Comparison of ENCODE assay signal across 13 mouse cellular contexts in genomic region chr11:96925469-96926148, GRCm38 (mm10). TPM values are rescaled to one million over a fixed set of nuclear protein-coding genes. Genes with fewer than 3 reads are reported as not detected.
A peak's percentile ranks its signal among the peaks of the same experiment; 100 is the strongest.
DNase-seq lines count a peak whose midpoint lies in the region; ATAC-seq lines count a peak whose summit lies in the region.
"Had no signal": no experiment of that assay in that cellular context is flagged by ENCODE, and none has a peak within 500 bp of the region (broad histone marks: within the 10 kb centered on the region; RNA-seq: fewer than 3 reads in every experiment).

No protein-coding gene starts in this region.

- no peak for ATAC-seq in kidney, embryonic 16.5 days (ENCODE audit: low FRiP score, low TSS enrichment)
- peak; percentile 44; the same call in 1 of the 2 replicates for ATAC-seq in liver, embryonic 12.5 days
- ATAC-seq in stomach, embryonic 15.5 days (ENCODE audit: insufficient read depth, low FRiP score, low read depth): no peak
- no peak for ATAC-seq in megakaryocyte progenitor cell, adult 5-6 weeks (replicated peaks; ENCODE audit: poor library complexity)
- no peak for ATAC-seq in forebrain, embryonic 16.5 days

- H3K9ac ChIP-seq in kidney, embryonic 16.5 days (replicated peaks; ENCODE audit: low read length): no peak overlapping the region
- peak overlapping the region; percentile 61 for H3K9ac ChIP-seq in liver, embryonic 12.5 days
- no peak overlapping the region for H3K9ac ChIP-seq in stomach, embryonic 15.5 days
- no peak overlapping the region for H3K9ac ChIP-seq in forebrain, embryonic 16.5 days (replicated peaks; ENCODE audit: low read depth, low read length)
- H3K9ac ChIP-seq: embryonic facial prominence, embryonic 12.5 days; hindbrain, embryonic 15.5 days had no signal

- peak; percentile 52 for DNase-seq in kidney, postnatal 14 days
- DNase-seq in urinary bladder, postnatal 14 days (ENCODE audit: low spot score): no peak
- DNase-seq: cerebellum, adult 11 months; gastrocnemius, postnatal 36 days; lung, adult 2 months had no signal

- 85% methylated on average over 12 of the region's 12 CpGs for WGBS in kidney, embryonic 16.5 days
- WGBS in liver, embryonic 12.5 days (ENCODE audit: insufficient replicate concordance): 50% methylated on average over 12 of the region's 12 CpGs
- 71% methylated on average over 12 of the region's 12 CpGs for WGBS in stomach, embryonic 15.5 days
- whole genome bisulfite sequencing in forebrain, embryonic 16.5 days: 90% methylated on average over 12 of the region's 12 CpGs

- no peak overlapping the region for H3K27ac ChIP-seq in kidney, embryonic 16.5 days (ENCODE audit: low read length)
- peak overlapping the region; percentile 95 for H3K27ac ChIP-seq in liver, embryonic 12.5 days
- peak overlapping the region; percentile 23; the same call in 1 of the 2 replicates for H3K27ac ChIP-seq in stomach, embryonic 15.5 days
- H3K27ac ChIP-seq in forebrain, embryonic 16.5 days (ENCODE audit: low read length): no peak overlapping the region
- H3K27ac ChIP-seq: embryonic facial prominence, embryonic 12.5 days; hindbrain, embryonic 15.5 days had no signal

- H3K36me3 ChIP-seq in kidney, embryonic 16.5 days (ENCODE audit: insufficient read depth, low read length): no peaks in the 10 kb centered on the region
- H3K36me3 ChIP-seq in erythroblast, embryonic 14.5 days (ENCODE audit: control insufficient read depth): peaks cover 5% of the 10 kb centered on the region; the same call in 1 of the 2 replicates
- no peaks in the 10 kb centered on the region for H3K36me3 ChIP-seq in liver, embryonic 12.5 days
- H3K36me3 ChIP-seq in stomach, embryonic 15.5 days: no peaks in the 10 kb centered on the region
- no peaks in the 10 kb centered on the region for H3K36me3 ChIP-seq in forebrain, embryonic 16.5 days (ENCODE audit: control insufficient read depth, insufficient read depth)
- H3K36me3 ChIP-seq: embryonic facial prominence, embryonic 12.5 days; hindbrain, embryonic 15.5 days had no signal

- H3K4me1 ChIP-seq in kidney, embryonic 16.5 days (ENCODE audit: insufficient read depth, low read length): peaks cover 7% of the 10 kb centered on the region; the same call in 1 of the 2 replicates
- H3K4me1 ChIP-seq in erythroblast, embryonic 14.5 days (ENCODE audit: control insufficient read depth): peaks cover 84% of the 10 kb centered on the region
- peaks cover 72% of the 10 kb centered on the region for H3K4me1 ChIP-seq in liver, embryonic 12.5 days
- peaks cover 3% of the 10 kb centered on the region; the same call in 1 of the 2 replicates for H3K4me1 ChIP-seq in stomach, embryonic 15.5 days
- H3K4me1 ChIP-seq in forebrain, embryonic 16.5 days (replicated peaks; ENCODE audit: control insufficient read depth, insufficient read depth, low read length): no peaks in the 10 kb centered on the region
- H3K4me1 ChIP-seq: hindbrain, embryonic 15.5 days had no signal

- H3K4me3 ChIP-seq in kidney, embryonic 16.5 days (ENCODE audit: low read length): no peak overlapping the region
- peak overlapping the region; percentile 28 for H3K4me3 ChIP-seq in erythroblast, embryonic 14.5 days (replicated peaks)
- no peak overlapping the region for H3K4me3 ChIP-seq in liver, embryonic 12.5 days
- no peak overlapping the region for H3K4me3 ChIP-seq in stomach, embryonic 15.5 days (replicated peaks)
- no peak overlapping the region for H3K4me3 ChIP-seq in forebrain, embryonic 16.5 days (replicated peaks; ENCODE audit: low read length)
- H3K4me3 ChIP-seq: embryonic facial prominence, embryonic 12.5 days; hindbrain, embryonic 15.5 days had no signal

- H3K27me3 ChIP-seq in kidney, embryonic 16.5 days (ENCODE audit: insufficient read depth, low read length): no peaks in the 10 kb centered on the region
- peaks cover 8% of the 10 kb centered on the region for H3K27me3 ChIP-seq in erythroblast, embryonic 14.5 days (ENCODE audit: control insufficient read depth)
- H3K27me3 ChIP-seq in liver, embryonic 12.5 days (replicated peaks): peaks cover 25% of the 10 kb centered on the region
- no peaks in the 10 kb centered on the region for H3K27me3 ChIP-seq in stomach, embryonic 15.5 days (replicated peaks)
- peaks cover 11% of the 10 kb centered on the region for H3K27me3 ChIP-seq in forebrain, embryonic 16.5 days (replicated peaks; ENCODE audit: control insufficient read depth, insufficient read depth, low read length)

- no peak overlapping the region for H3K4me2 ChIP-seq in kidney, embryonic 16.5 days (replicated peaks; ENCODE audit: low read depth, low read length)
- peak overlapping the region; percentile 35 for H3K4me2 ChIP-seq in liver, embryonic 12.5 days
- no peak overlapping the region for H3K4me2 ChIP-seq in stomach, embryonic 15.5 days
- H3K4me2 ChIP-seq in forebrain, embryonic 16.5 days (ENCODE audit: low read length): no peak overlapping the region
- H3K4me2 ChIP-seq: embryonic facial prominence, embryonic 12.5 days; hindbrain, embryonic 15.5 days had no signal

- H3K9me3 ChIP-seq in kidney, embryonic 16.5 days (ENCODE audit: low read length): no peaks in the 10 kb centered on the region
- H3K9me3 ChIP-seq in erythroblast, embryonic 14.5 days (ENCODE audit: control insufficient read depth, low read length): no peaks in the 10 kb centered on the region
- H3K9me3 ChIP-seq in liver, embryonic 12.5 days (replicated peaks): no peaks in the 10 kb centered on the region
- no peaks in the 10 kb centered on the region for H3K9me3 ChIP-seq in stomach, embryonic 15.5 days
- H3K9me3 ChIP-seq in forebrain, embryonic 16.5 days (ENCODE audit: control insufficient read depth, low read length): no peaks in the 10 kb centered on the region
- H3K9me3 ChIP-seq: embryonic facial prominence, embryonic 12.5 days; hindbrain, embryonic 15.5 days had no signal

RNA-seq across cellular contexts. Expression of gene Prr15l, which starts 2.3 kb away (rescaled TPM):
- polyA plus RNA-seq in kidney, embryonic 16.5 days (2015; fragmentation: Nextera tagmentation; extraction: Ambion mirVana): 52.5 and 55.8 TPM in 2 replicates
- polyA plus RNA-seq in erythroblast, embryonic 14.5 days (2012): 0.95 and 3.0 TPM in 2 replicates
- 2.4 and 3.2 TPM in 2 replicates for polyA plus RNA-seq in liver, embryonic 12.5 days (2016; fragmentation: Nextera tagmentation; extraction: Ambion mirVana)
- polyA plus RNA-seq in stomach, embryonic 15.5 days (2015; fragmentation: Nextera tagmentation; extraction: Ambion mirVana): 55.2 and 65.6 TPM in 2 replicates
- not detected in 2 replicates for total RNA-seq in megakaryocyte progenitor cell, adult 5-6 weeks (2015)
- total RNA-seq in megakaryocyte progenitor cell, adult 5-6 weeks (2017): not detected in 2 replicates
- 0.19 and 0.27 TPM in 2 replicates for polyA plus RNA-seq in forebrain, embryonic 16.5 days (2015; fragmentation: Nextera tagmentation; extraction: Ambion mirVana)
- total RNA-seq: gastrocnemius, postnatal 36 days had no signal

RNA-seq across cellular contexts. Expression of gene Cdk5rap3, which starts 9.3 kb away (rescaled TPM):
- 83.7 and 88.3 TPM in 2 replicates for polyA plus RNA-seq in kidney, embryonic 16.5 days (2015; fragmentation: Nextera tagmentation; extraction: Ambion mirVana)
- polyA plus RNA-seq in erythroblast, embryonic 14.5 days (2012): 2.9 and 4.8 TPM in 2 replicates
- 49.0 and 51.6 TPM in 2 replicates for polyA plus RNA-seq in liver, embryonic 12.5 days (2016; fragmentation: Nextera tagmentation; extraction: Ambion mirVana)
- polyA plus RNA-seq in stomach, embryonic 15.5 days (2015; fragmentation: Nextera tagmentation; extraction: Ambion mirVana): 67.2 and 76.5 TPM in 2 replicates
- 30.3 and 31.4 TPM in 2 replicates for total RNA-seq in megakaryocyte progenitor cell, adult 5-6 weeks (2015)
- total RNA-seq in megakaryocyte progenitor cell, adult 5-6 weeks (2017): 70.1 and 74.3 TPM in 2 replicates
- 103 and 106 TPM in 2 replicates for polyA plus RNA-seq in forebrain, embryonic 16.5 days (2015; fragmentation: Nextera tagmentation; extraction: Ambion mirVana)

RNA-seq across cellular contexts. Expression of gene Pnpo, which starts 18.2 kb away (rescaled TPM):
- polyA plus RNA-seq in kidney, embryonic 16.5 days (2015; fragmentation: Nextera tagmentation; extraction: Ambion mirVana): 38.0 TPM in 2 replicates
- polyA plus RNA-seq in erythroblast, embryonic 14.5 days (2012): 42.1 and 83.7 TPM in 2 replicates
- polyA plus RNA-seq in liver, embryonic 12.5 days (2016; fragmentation: Nextera tagmentation; extraction: Ambion mirVana): 528 and 553 TPM in 2 replicates
- 63.6 and 85.7 TPM in 2 replicates for polyA plus RNA-seq in stomach, embryonic 15.5 days (2015; fragmentation: Nextera tagmentation; extraction: Ambion mirVana)
- total RNA-seq in megakaryocyte progenitor cell, adult 5-6 weeks (2015): 22.5 and 23.0 TPM in 2 replicates
- 36.3 and 38.7 TPM in 2 replicates for total RNA-seq in megakaryocyte progenitor cell, adult 5-6 weeks (2017)
- polyA plus RNA-seq in forebrain, embryonic 16.5 days (2015; fragmentation: Nextera tagmentation; extraction: Ambion mirVana): 21.7 and 22.8 TPM in 2 replicates

RNA-seq across cellular contexts. Expression of gene Sp2, which starts 57.1 kb away (rescaled TPM):
- polyA plus RNA-seq in kidney, embryonic 16.5 days (2015; fragmentation: Nextera tagmentation; extraction: Ambion mirVana): 21.2 and 25.1 TPM in 2 replicates
- polyA plus RNA-seq in erythroblast, embryonic 14.5 days (2012): 16.7 and 23.0 TPM in 2 replicates
- 15.5 and 18.5 TPM in 2 replicates for polyA plus RNA-seq in liver, embryonic 12.5 days (2016; fragmentation: Nextera tagmentation; extraction: Ambion mirVana)
- 12.7 and 13.5 TPM in 2 replicates for polyA plus RNA-seq in stomach, embryonic 15.5 days (2015; fragmentation: Nextera tagmentation; extraction: Ambion mirVana)
- total RNA-seq in megakaryocyte progenitor cell, adult 5-6 weeks (2015): 21.0 and 27.4 TPM in 2 replicates
- 2.3 and 2.8 TPM in 2 replicates for total RNA-seq in megakaryocyte progenitor cell, adult 5-6 weeks (2017)
- 16.2 and 16.3 TPM in 2 replicates for polyA plus RNA-seq in forebrain, embryonic 16.5 days (2015; fragmentation: Nextera tagmentation; extraction: Ambion mirVana)

Comparison
In these comparisons a context has a peak if more than half of its experiments do, and no peak if none do; other contexts are left out.
1. H3K27ac ChIP-seq: peak in liver, embryonic 12.5 days (single experiment) and stomach, embryonic 15.5 days (single experiment); none in kidney, embryonic 16.5 days (single experiment) and forebrain, embryonic 16.5 days (single experiment).
2. RNA of gene Prr15l, which starts 2.3 kb away (polyA plus RNA-seq): 52.5 to 55.8 TPM in kidney, embryonic 16.5 days and 55.2 to 65.6 TPM in stomach, embryonic 15.5 days; 0.95 to 3.0 TPM in erythroblast, embryonic 14.5 days, 2.4 to 3.2 TPM in liver, embryonic 12.5 days and 0.19 to 0.27 TPM in forebrain, embryonic 16.5 days; every median in the first group is over 10 times any median in the second.